16 mouse cellular contexts compared by ENCODE assay signal in the genomic region with DNA sequence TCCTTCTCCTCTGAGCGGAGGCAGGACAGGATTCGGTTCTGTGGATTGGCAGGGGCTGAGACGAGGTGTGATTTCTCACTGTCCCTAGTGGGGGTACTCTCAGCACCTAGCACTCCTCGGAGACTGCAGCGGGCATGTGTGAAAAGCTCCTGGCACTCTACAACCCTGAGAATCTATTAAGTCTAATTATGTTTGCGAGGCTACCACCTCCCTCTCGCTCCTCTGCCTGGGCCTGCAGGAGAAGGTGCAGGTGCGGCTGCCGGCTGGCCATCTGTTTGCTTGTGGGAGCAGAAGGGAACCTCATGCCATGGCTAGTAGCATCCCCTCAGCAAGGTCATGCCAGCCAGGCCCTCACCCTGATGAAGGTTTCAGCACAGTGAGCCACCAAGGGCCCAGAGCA.
DNase-seq lines count a peak whose midpoint lies in the region; ATAC-seq and TF ChIP-seq lines count a peak whose summit lies in the region.
"Had no signal": no experiment of that assay in that cellular context is flagged by ENCODE, and none has a peak within 500 bp of the region (broad histone marks: within the 10 kb centered on the region; RNA-seq: fewer than 3 reads in every experiment).

No protein-coding gene starts in this region.

- H3K36me3 ChIP-seq in forebrain, embryonic 15.5 days, result no peaks in the 10 kb centered on the region
- H3K36me3 ChIP-seq in thymus, adult 2 months (ENCODE audit: control insufficient read depth, insufficient read depth, low read length), result no peaks in the 10 kb centered on the region
- H3K36me3 ChIP-seq: limb, embryonic 12.5 days; neural tube, embryonic 13.5 days had no signal

- H3K4me3 ChIP-seq in forebrain, embryonic 15.5 days, result no peak overlapping the region
- H3K4me3 ChIP-seq in thymus, adult 2 months (ENCODE audit: control insufficient read depth, insufficient read depth, low read length), result no peak overlapping the region
- H3K4me3 ChIP-seq: left cerebral cortex, adult 2 months; limb, embryonic 12.5 days; neural tube, embryonic 13.5 days had no signal

- TF ChIP-seq CTCF in thymus, adult 2 months (IDR thresholded peaks at IDR 0.05; ENCODE audit: borderline replicate concordance, control insufficient read depth, extremely low read depth, insufficient read depth, low read length, poor library complexity), result no peak

- H3K9me3 ChIP-seq in forebrain, embryonic 15.5 days, result no peaks in the 10 kb centered on the region
- H3K9me3 ChIP-seq: limb, embryonic 12.5 days; neural tube, embryonic 13.5 days had no signal

- peaks cover 48% of the 10 kb centered on the region for H3K4me1 ChIP-seq in forebrain, embryonic 15.5 days
- H3K4me1 ChIP-seq in thymus, adult 2 months (replicated peaks; ENCODE audit: control insufficient read depth, insufficient read depth, low read length), result no peaks in the 10 kb centered on the region

- no peak overlapping the region for H3K4me2 ChIP-seq in forebrain, embryonic 15.5 days (replicated peaks)
- H3K4me2 ChIP-seq: limb, embryonic 12.5 days; neural tube, embryonic 13.5 days had no signal

- peak; percentile 67 for ATAC-seq in cerebellum, adult (ENCODE audit: insufficient number of reproducible peaks, low FRiP score, low TSS enrichment)
- ATAC-seq in forebrain, embryonic 15.5 days (replicated peaks), result peak; percentile 58
- ATAC-seq in CD4-positive, CD25-positive, alpha-beta regulatory T cell, adult 4 months, result no peak

- intact Hi-C loops in left cerebral cortex, postnatal 4 days (cut with DNase I), result no loop called here
- intact Hi-C loops in left cerebral cortex, postnatal 36 days (cut with DNase I), result no loop called here

- no peak for TF ChIP-seq POLR2A in thymus, adult 2 months (IDR thresholded peaks at IDR 0.05; ENCODE audit: control insufficient read depth, extremely low read depth, insufficient read depth, low read length, poor library complexity)

- peak; percentile 65 for DNase-seq in left cerebral cortex, postnatal 4 days
- no peak for DNase-seq in left cerebral cortex, postnatal 36 days (ENCODE audit: low spot score in 2 of 2)
- DNase-seq in cerebellum, adult 9-10 months, result peak; percentile 41
- DNase-seq in thymus, adult 2 months, result no peak
- DNase-seq: adrenal gland, postnatal 25 days; gastrocnemius, postnatal 14 days; kidney, adult 18-20 months; kidney, postnatal 14 days; right cerebral cortex, postnatal 4 days had no signal

- 38% methylated on average over 9 of the region's 9 CpGs for WGBS in forebrain, embryonic 15.5 days
- WGBS in thymus, adult 2 months, result 95% methylated on average over 9 of the region's 9 CpGs

- no peaks in the 10 kb centered on the region for H3K27me3 ChIP-seq in forebrain, embryonic 15.5 days
- H3K27me3 ChIP-seq in thymus, adult 2 months (ENCODE audit: control insufficient read depth, insufficient read depth, low read length), result no peaks in the 10 kb centered on the region

- no peak overlapping the region for H3K27ac ChIP-seq in forebrain, embryonic 15.5 days (replicated peaks)
- no peak overlapping the region for H3K27ac ChIP-seq in thymus, adult 2 months (ENCODE audit: control insufficient read depth, insufficient read depth, low read length)
- H3K27ac ChIP-seq: left cerebral cortex, adult 2 months; limb, embryonic 12.5 days; liver, embryonic 14.5 days; neural tube, embryonic 13.5 days had no signal

- no peak overlapping the region for H3K9ac ChIP-seq in forebrain, embryonic 15.5 days (replicated peaks)
- H3K9ac ChIP-seq: limb, embryonic 12.5 days; liver, embryonic 14.5 days; neural tube, embryonic 13.5 days had no signal

Comparison
In these comparisons a context has a peak if more than half of its experiments do, and no peak if none do; other contexts are left out.
1. DNase-seq: peak in left cerebral cortex, postnatal 4 days (single experiment) and cerebellum, adult 9-10 months (single experiment); none in left cerebral cortex, postnatal 36 days (0 of 2) and thymus, adult 2 months (single experiment).